Mouse (Mus musculus): ENCODE measurements around the gene Acadl.

Acadl gene

DNA sequence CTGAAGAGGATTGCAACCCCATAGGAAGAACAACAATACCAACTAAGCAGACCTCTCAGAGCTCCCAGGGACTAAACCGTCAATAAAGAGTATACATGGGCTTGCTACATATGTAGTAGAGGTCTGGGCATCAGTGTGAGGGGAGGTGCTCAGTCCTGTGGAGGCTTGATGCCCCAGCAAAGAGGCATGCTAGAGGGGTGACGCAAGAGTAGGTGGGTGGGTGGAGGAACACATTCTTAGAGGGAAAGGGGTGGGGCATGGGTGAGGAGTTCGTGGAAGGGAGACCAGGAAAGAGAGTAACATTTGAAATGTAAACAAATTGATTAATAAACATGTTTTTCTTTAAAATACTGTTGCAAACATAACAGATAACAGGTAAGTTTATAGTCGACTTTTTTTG, 82.0 kb downstream of the Acadl start:
- no peak for DNase-seq (ENCODE audit: low read depth, low spot score)

All from WW6 (cell line).